Mouse (Mus musculus): ENCODE measurements around the gene BC030500. TPM values are rescaled to one million over a fixed set of nuclear protein-coding genes. Genes with fewer than 3 reads are reported as not detected.
A peak's percentile ranks its signal among the peaks of the same experiment; 100 is the strongest.

The BC030500 gene
- polyA plus RNA-seq, 1 experiment from 2014 or later: 6.0 TPM

DNA sequence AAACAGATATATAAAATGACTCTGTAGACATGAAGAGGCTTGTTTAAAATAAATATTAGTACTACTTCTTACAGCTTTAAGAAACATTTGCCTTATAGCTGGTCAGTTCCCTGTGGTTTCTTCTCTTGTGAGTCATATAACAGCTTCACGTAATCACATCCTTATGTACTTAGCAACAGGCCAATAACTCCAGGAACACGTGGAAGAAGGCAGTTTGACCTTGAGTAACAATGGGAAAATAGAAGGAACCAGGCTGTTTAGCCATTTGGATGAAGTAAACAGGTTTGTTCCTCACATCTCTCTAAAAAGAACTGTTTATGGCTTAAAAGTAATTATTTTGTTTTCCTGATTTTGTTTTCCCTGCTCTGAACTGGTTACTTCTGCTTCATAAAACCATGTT, 3.6 kb downstream of the BC030500 start:
- ATAC-seq (no peak), DNase-seq (ENCODE audit: low spot score) (no peak)
- Histone ChIP-seq H3K4me2 (ENCODE audit: low read length) (no peak overlapping the region), H3K27me3 (replicated peaks; ENCODE audit: control insufficient read depth, insufficient read depth, low read length) (no peaks in the 10 kb centered on the region), H3K36me3 (ENCODE audit: control insufficient read depth, insufficient read depth, low read length) (no peaks in the 10 kb centered on the region), H3K9ac (ENCODE audit: low read length) (no peak overlapping the region), H3K9me3 (replicated peaks; ENCODE audit: control insufficient read depth, low read length) (no peaks in the 10 kb centered on the region), H3K27ac (ENCODE audit: low read depth, low read length) (no peak overlapping the region), H3K4me1 (ENCODE audit: control insufficient read depth, insufficient read depth, low read length) (0 out of 2 replicates have a peak, but pooled peaks cover 3% of the 10 kb centered on the region), H3K4me3 (ENCODE audit: low read depth, low read length) (no peak overlapping the region)
- 63% methylated on average over 2 of the region's 2 CpGs for WGBS

DNA sequence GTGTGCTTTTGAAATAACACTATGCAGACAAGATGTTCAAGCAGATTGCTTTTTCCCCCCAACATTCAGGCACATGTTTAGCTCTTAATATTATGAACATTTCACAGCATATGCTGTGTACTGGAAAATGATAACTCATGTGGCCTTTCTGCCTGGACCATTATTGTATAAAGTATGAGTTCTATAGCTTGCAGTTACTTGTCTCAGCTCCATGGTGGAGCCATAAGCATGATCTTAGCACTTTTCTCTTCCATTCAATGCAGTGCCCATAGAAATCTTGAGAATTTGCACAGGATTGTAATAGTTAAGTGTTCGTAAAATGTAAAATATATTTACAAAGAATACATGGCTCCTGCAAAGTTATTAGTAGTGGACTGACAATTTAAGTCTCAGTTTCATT, 19.5 kb downstream of the BC030500 start:
- no peaks in the 10 kb centered on the region for H3K27me3 ChIP-seq (replicated peaks; ENCODE audit: control insufficient read depth, insufficient read depth, low read length)
- ATAC-seq: no peak
- H3K36me3 ChIP-seq (ENCODE audit: control insufficient read depth, insufficient read depth, low read length): no peaks in the 10 kb centered on the region
- WGBS: 71% methylated on average over 1 of the region's 1 CpGs
- no peaks in the 10 kb centered on the region for H3K9me3 ChIP-seq (replicated peaks; ENCODE audit: control insufficient read depth, low read length)
- H3K4me3 ChIP-seq (ENCODE audit: low read depth, low read length): no peak overlapping the region
- no peak overlapping the region for H3K27ac ChIP-seq (ENCODE audit: low read depth, low read length)
- H3K9ac ChIP-seq (ENCODE audit: low read length): no peak overlapping the region
- DNase-seq (ENCODE audit: low spot score): peak; percentile 47
- H3K4me1 ChIP-seq (ENCODE audit: control insufficient read depth, insufficient read depth, low read length): no peaks in the 10 kb centered on the region
- H3K4me2 ChIP-seq (ENCODE audit: low read length): no peak overlapping the region

DNA sequence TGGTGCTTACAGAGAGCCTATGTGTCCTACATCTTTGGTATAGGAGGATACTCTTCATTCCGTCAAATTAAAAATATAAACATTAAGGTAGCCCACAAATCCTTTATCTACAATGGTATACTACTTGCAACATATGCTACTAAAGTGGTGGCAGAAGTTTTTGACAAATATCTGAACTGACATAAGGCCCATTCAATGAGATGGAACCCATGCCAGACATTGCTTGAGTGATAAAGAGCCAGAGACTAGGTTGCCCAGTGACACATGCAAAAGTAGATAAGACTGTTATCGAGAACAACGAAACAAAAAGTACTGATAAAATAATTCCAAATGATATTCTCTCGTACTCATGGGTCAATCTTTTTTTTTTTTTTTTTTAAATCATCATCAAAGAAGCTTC, 32.2 kb downstream of the BC030500 start:
- WGBS: 90% methylated on average over 4 of the region's 4 CpGs
- DNase-seq (ENCODE audit: low spot score) (no peak), ATAC-seq (no peak)
- Histone ChIP-seq H3K27ac (ENCODE audit: low read depth, low read length) (no peak overlapping the region), H3K27me3 (replicated peaks; ENCODE audit: control insufficient read depth, insufficient read depth, low read length) (no peaks in the 10 kb centered on the region), H3K36me3 (ENCODE audit: control insufficient read depth, insufficient read depth, low read length) (no peaks in the 10 kb centered on the region), H3K4me3 (ENCODE audit: low read depth, low read length) (no peak overlapping the region), H3K4me2 (ENCODE audit: low read length) (no peak overlapping the region), H3K9me3 (replicated peaks; ENCODE audit: control insufficient read depth, low read length) (no peaks in the 10 kb centered on the region), H3K9ac (ENCODE audit: low read length) (no peak overlapping the region), H3K4me1 (ENCODE audit: control insufficient read depth, insufficient read depth, low read length) (no peaks in the 10 kb centered on the region)

DNA sequence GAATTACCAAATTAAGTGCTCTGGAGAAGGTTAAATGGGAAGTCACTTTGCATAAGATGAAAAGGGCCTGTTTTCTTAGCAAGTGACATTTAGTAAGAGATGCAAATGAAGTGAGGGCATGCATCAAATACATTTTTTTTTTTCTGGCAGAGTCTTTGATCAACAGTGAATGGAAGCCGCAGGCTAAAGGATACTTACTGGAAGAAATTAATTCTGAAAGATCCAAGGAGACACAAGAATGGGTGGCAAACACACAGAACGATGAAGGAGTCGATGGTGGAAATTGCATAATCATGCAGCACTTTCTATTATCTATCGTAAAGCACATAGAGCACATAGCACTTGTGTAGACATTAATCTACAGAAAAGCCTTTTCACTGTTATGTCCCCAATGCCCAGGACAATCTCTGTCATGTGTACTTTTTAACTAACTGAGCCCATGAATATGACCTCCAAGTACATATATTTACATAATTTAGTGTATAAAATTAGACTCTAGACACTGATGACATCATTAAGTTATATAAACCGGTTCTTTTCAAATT, 45.7 kb downstream of the BC030500 start:
- Histone ChIP-seq H3K9ac (ENCODE audit: low read length) (no peak overlapping the region), H3K27ac (ENCODE audit: low read depth, low read length) (no peak overlapping the region), H3K27me3 (replicated peaks; ENCODE audit: control insufficient read depth, insufficient read depth, low read length) (no peaks in the 10 kb centered on the region), H3K36me3 (ENCODE audit: control insufficient read depth, insufficient read depth, low read length) (no peaks in the 10 kb centered on the region), H3K4me2 (ENCODE audit: low read length) (no peak overlapping the region), H3K4me1 (ENCODE audit: control insufficient read depth, insufficient read depth, low read length) (no peaks in the 10 kb centered on the region), H3K4me3 (ENCODE audit: low read depth, low read length) (no peak overlapping the region), H3K9me3 (replicated peaks; ENCODE audit: control insufficient read depth, low read length) (no peaks in the 10 kb centered on the region)
- 54% methylated on average over 5 of the region's 5 CpGs for WGBS
- DNase-seq (ENCODE audit: low spot score) (peak; percentile 25), ATAC-seq (0 out of 2 replicates have a peak, but pooled peaks have one; percentile 37)

Other genes with a start within 250 kb of the BC030500 start
- 4.0 and 6.1 TPM in 2 replicates for gene Galntl6, start 885 bp downstream of the BC030500 start, polyA plus RNA-seq (2014; fragmentation: Nextera tagmentation; extraction: Ambion mirVana)

All from forebrain, embryonic 14.5 days (tissue).